Mouse (Mus musculus) kidney, postnatal 4 days (tissue): ENCODE data around the gene Retreg3.
"Not testable (repeated sequence)": the region's sequence is repeated elsewhere in the genome, so short reads cannot be mapped to it uniquely, and the experiment has no call there.

Source experiments
- DNase-seq, 2 experiments: peaks; one replicate each; pipeline ENCODE4 v3.0.0; 2021; ENCODE audit warnings: mixed read lengths in 2 of 2

The Retreg3 gene

DNA sequence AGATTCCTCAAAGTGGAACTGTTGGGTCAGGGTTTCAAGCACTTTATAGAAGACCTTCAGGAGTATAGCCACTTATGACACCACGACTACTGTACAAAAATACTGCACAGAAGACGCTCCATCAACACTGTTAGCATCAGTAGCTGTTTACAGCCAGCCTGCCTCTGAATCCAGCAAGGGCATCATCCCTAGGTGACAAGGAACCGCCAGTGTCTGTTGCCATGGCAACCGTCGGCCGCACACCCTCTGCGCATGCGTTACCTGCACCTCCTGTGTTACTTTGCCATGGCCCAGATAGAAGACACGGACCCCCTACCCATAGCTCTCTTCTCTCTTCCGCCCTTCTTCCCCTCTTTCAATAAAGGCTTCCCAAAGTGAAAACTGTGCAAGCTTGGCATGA lies 26.7 kb upstream of the Retreg3 start:
- DNase-seq: peak in 1 of 2 experiments; percentile 28

DNA sequence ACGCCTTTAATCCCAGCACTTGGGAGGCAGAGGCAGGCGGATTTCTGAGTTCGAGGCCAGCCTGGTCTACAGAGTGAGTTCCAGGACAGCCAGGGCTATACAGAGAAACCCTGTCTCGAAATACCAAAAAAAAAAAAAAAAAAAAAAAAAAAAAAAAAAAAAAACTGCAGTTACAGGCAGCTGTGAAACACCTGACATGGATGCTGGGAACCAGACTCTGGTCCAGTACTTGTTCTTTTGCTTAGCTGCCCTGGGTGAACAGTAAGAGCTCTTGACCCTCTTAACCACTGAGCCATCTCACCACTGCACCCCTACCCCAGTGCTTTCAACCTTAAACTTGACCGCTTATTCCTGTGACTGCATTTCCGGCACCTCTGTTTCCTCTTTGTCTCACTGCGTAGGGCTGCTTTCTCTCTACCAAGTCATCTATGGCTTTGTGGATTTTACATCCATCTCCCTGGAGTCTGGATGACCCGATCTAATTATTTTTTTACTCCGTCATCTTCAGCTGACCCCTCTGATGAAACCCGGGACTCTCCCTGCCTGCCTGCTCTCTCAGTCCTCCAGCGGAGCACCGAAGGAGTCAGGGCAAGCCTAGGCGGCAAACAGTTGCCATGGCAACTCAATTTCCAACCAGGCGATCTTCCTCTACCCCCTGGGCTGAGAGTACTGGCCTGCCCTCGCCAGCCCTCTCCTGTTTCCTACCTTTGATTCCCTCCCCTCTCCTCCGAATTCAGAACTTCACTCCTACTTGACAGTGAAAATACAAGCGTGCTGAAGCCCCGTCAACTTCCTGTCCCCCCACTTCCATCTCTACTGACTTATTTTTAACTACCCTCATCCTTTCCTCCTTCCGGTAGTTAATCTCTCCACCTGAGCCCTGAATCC lies 23.9 kb upstream of the Retreg3 start:
- peak; percentile 54 to 67 for DNase-seq

DNA sequence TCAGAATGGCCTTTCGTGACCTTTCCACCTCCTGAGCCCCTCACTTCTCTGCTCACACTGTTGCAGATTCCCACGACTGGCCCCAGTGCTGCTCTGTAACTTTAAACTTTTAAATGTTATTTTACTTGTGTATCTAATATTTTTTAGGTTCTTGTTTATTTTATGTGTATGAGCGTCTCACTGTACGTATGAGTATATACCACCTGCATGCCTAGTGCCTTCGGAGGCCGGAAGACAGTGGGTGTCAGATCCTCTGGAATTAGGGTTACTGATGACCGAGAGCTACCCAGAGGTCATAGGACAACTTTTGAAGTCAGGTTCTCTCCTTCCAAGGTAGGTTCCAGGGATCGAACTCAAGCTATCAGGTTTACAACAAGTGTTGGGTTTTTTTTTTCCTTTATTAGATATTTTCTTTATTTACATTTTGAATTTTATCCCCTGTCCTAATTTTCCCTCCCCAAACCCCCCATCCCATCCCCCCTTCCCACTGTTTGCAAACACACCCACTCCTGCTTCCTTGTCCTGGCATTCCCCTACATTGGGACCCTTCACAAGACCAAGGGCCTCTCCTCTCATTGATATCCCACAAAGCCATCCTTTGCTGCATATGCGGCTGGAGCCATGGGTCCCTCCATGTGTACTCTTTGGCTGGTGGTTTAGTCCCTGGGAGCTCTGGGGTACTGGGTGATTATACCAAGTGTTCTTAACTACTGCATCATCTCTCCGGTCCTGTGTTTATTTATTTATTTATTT lies 22.7 kb upstream of the Retreg3 start:
- no peak for DNase-seq

DNA sequence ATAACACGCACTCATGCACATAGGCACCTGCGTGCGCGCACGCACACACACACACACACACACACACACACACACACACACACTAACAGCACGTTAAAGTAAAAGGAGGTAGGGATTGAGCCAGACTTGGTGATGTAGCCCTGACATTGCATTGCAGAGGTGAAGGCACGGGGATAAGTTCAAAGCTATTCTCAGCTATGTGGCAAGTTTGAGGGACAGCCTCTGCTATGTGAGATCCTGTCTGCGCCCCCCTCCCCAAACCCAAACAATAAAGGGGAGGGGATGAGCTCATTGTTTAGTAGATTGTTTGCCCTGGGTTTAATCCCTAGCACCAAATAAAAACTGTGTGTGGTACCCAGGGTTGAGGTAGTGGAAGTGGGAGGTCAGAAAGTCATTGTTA lies 21.4 kb upstream of the Retreg3 start:
- DNase-seq: no peak

DNA sequence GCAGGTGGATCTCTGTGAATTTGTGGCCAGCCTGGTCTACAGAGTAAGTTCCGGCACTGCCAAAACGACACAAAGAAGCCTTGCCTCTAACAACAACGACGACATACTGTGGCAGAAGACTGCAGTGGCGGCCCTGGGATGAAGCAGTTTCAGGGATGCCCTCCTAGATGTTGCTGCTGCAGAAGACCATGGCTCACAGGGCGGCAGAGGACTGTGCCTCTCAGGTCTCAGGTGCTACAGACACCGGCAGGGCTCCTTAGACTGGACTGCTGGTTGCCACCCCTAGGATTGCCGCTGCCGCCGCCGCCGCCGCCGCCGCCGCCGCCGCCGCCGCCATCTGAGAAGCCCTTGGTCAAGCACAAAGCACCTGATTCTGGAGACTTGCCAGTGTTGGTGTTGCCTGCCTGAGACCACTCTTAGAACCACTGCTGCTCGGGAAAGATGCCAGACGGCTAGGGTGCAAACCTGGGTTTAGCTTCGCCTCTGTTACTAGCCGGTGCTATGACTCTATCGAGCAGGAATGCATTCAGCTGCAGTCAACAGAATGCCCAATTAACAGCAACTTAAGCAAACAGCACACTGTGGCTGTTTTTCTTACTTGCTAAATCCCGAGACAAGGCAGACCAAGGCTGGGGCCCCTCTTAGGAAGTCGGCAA lies 20.6 kb upstream of the Retreg3 start:
- DNase-seq: peak in 1 of 2 experiments; percentile 55

DNA sequence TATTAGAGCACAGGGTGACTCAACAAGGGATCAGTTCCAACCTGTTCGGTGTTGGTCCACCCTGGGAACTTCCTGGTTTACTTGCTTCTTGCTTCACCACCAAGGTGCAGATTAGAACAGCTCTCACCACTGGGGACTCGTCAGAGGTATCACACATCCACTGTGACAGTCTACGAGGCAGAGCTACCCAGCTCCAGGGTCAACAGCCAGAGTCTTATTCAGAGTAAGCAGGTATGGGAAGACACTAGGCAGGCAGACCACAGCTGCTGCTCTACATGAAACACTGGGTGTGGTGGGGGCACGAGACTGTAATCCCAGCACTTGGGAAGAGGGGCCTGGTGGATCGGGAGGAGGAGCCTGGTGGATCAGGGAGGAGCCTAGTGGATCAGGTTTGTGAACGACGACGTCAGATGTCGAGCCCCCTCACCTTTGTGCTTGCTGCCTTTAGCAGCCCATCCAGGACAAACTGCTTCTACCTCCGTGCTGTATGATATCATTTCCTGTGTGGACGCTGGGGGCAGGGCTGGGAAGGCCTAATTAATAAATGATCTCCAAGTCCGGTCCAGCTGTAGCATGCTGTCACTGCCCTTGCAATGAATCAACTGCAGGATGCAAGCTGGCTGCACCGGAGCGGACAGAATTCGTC lies 19.0 kb upstream of the Retreg3 start:
- DNase-seq: peak; percentile 80 to 87

DNA sequence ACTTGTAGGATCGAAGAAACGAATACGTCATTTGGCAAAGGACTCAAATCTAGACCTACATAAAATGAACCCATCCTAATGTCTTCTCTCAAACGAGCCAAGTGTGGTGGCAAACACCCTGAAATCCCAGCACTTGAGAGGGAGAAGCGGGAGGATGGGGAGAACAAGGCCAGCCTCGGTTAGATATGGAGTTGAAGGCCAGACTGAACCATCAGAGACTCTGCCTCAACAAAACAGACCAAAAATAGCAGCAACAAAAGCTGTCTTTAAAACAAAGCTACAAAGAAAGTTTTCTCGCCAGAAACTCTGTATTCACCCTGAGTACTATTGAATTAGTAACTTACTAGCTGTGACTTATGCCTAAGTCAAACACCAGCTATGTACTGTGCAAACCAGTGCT lies 17.3 kb upstream of the Retreg3 start:
- no peak for DNase-seq

DNA sequence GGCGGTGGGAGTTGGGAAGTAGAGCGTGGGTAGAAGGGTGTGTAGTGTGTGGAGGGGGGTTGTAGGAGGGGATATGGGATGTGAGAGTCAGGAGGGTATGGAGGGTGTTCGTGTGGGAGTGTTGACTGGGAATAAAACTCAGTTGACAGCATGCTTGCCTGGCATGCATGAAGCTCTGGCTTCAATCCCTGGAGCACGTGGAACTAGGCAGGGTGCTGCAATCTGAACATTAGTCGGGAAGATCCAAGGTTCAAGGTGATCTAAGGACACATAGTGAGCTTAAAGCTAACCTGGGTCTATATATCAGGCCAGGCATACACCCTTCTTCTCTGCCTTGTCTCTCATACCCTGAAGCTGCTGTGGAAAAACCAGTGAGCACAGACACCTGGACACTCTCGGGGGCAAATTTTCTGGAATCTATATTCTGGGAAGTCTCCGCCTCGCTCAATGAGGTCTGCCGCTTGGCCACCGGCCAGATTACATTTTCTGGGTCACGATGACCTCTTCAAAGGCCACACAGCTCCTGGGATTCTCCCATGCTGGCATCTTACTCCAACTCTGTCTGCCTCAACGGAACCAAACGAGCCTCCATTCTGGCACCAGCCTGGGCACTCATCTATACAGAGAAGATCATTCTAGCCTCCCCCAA lies 14.6 kb upstream of the Retreg3 start:
- no peak for DNase-seq

DNA sequence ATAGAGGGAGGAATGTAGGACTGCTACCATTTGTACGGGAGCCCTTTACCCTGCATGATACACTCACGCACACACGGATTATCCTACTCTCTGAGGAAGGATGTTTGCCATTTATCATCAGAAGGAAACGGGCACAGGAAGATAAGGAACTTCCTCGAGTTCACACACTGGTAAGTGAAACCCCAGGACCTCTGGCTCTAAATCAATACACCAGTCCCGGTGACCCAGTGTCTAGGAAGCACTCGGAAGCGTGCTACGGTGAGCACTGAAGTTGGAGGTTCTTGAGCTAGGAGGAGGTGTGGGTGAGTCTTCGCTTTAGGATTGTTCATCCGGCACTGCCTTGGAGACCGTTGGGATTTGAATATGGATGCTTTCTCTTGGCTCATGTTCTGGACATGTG lies 13.3 kb upstream of the Retreg3 start:
- peak in 1 of 2 experiments; percentile 37 for DNase-seq

DNA sequence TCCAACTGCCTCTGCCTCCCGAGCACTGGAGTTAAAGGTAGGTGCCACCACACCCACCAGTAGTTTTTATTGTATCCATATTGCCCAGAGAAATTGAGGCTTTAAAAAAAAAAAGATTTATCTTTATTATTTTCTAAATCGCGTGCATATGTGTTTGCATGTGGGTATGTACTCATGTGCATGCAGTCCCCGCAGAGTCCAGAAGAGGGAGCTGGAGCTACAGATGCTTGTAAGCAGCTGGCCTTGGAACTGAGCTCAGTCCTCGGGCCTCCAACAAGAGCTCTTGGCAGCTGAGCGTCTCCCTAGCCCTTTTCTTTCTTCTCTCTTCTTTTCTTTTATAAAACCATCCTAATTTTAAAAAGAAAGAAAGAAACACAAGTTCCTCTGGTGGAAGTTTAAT lies 12.0 kb upstream of the Retreg3 start:
- DNase-seq: peak; percentile 68 to 72

DNA sequence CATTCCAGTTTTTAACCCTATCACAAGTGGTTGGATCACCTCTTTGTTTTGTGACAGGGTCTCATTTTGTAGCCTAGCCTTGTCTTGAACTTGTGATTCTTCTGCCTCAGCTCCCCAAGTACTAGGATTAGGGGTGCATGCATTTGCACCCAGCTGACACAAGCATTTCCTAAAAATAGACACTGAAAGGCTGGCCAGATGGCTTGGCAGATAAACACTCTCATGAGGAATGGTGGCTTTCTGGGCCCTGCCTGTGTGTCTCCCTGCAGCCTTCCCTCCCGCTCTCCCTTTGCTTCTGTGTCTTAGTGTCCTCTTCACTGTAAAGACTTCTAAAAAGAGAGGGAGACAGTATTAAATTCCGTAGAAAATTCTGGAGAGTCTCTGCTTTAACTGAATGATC lies 11.5 kb upstream of the Retreg3 start:
- no peak for DNase-seq

DNA sequence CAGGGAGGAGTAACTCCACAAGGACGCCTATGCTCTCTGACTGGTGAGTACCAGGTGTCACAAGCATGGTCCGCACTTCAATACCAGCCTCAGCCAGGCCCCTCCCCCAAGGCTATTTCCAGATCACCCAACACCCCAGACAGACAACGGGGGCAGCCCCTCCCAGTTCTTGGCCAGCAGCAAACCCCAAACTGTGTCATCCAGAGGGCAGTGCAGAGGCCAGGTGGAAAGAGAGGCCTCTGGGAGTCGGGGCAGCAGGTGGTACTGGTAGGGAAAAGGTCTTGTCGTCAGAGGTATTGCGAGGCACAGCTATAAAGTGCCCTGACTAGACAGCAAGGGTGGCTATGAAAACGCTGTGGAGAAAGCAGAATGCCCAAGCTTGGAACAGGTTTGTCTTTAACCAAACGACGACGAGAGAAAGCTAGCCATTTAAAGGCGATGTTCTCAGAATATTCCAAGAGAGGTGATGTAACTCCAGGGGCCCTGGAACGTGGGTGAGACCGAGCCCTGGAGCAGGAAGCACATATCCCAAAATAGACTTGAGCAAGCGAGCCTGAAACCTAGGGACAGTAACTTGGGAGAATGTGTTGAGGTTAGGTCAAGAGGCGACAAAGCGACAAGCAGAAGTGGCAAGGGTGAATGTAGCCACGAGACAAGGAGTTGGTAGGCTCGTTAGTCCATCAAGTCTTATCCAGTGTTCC lies 10.5 kb upstream of the Retreg3 start:
- peak in 1 of 2 experiments; percentile 28 for DNase-seq

DNA sequence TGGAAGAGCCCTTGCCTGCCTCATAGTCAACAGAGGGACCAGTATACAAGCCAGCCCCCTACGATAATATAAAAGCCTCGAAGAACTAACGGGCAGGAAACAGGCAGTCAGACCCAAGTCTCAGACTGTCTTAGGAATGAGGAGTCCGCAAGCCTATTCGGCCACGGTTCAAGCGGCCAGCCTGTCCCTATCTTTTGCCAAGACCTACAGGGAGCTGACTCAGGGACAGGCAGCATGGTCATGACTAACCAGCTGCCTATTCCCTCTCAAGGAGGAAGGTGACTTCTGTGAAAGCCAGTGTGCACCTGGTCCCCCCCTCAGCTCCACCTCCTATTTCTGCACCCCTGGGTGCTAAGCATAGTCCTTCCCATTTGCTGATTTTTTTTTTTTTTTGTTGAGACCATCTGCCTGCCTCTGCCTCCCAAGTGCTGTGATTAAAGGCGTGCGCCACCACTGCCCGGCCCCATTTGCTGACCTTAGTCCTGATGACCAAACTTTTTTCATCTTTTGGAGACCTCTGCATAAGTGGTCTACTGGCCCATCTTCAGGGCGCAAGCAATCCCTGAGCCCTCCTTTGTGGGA lies 9.4 kb upstream of the Retreg3 start:
- no peak for DNase-seq

DNA sequence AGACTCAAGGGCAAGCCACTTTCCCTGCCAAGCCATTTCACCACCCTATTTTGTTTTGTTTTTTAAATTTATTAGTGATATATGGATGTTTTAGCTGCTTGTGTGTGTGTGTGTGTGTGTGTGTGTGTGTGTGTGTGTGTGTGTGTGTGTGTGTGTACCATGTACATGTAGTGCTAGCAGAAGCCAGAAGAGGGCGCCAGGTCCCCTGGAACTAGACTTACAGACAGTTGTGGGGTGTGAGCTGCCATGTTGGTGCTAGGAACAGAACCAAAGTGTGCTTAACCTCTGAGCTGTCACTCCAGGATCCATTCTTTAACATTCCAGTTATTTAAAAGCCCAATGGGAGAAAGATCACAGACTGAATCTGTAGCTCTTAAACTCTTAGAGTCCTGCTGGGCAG lies 7.4 kb upstream of the Retreg3 start:
- peak; percentile 30 to 49 for DNase-seq

DNA sequence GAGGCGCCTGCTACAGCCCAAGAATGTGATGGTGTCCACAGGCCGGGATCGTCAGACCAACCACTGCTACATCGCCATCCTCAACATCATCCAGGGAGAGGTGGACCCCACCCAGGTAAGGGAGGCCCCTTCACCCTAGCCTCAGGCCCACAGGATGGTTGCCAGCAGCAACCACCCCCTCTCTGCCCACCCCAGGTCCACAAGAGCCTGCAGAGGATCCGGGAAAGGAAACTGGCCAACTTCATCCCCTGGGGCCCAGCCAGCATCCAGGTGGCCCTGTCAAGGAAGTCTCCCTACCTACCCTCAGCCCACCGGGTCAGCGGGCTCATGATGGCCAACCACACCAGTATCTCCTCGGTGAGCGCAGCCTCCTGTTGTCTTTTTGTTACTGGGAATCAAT lies 5.3 kb upstream of the Retreg3 start:
- DNase-seq: not testable (repeated sequence)

DNA sequence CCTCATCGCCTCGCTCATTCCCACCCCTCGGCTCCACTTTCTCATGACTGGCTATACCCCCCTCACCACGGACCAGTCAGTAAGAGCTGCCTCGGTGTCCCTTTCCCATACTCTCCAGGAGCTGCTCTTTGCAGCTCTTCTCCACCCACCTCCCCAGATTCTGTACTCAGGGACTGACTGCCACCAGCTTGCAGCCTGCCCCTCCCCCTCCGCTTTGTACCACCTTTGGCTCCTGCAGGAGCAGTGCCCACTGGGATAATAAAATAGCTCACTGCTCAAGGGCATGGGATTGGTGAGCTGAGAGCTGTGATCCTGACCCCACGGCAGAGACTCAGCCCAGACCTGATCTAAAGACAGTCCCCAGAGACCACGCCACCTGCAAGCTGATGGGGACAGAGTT lies 4.8 kb upstream of the Retreg3 start:
- peak in 1 of 2 experiments; percentile 25 for DNase-seq

DNA sequence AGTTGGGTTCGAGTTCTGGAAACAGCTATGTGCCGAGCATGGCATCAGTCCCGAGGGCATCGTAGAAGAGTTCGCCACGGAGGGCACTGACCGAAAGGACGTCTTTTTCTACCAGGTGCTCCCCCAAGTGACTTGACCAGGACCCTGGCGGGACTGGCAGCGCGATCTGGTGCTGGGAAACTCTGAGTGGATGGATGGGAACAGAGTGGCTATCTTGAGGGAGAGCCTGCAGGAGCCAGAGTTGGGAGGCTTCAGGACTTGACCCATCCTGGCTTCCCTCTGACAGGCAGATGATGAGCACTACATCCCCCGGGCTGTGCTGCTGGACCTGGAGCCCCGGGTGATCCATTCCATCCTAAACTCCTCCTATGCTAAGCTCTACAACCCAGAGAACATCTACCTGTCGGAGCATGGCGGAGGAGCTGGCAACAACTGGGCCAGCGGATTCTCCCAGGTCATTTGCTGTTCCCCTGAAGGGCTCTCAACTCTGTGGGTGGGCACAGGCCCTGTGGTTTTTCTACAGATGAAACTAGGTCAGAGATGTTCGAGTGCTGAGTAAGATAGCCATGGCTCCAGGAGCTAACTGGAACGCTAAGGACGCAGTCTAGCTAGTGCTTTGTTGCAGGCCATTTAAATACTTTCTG lies 974 bp upstream of the Retreg3 start:
- no peak for DNase-seq

DNA sequence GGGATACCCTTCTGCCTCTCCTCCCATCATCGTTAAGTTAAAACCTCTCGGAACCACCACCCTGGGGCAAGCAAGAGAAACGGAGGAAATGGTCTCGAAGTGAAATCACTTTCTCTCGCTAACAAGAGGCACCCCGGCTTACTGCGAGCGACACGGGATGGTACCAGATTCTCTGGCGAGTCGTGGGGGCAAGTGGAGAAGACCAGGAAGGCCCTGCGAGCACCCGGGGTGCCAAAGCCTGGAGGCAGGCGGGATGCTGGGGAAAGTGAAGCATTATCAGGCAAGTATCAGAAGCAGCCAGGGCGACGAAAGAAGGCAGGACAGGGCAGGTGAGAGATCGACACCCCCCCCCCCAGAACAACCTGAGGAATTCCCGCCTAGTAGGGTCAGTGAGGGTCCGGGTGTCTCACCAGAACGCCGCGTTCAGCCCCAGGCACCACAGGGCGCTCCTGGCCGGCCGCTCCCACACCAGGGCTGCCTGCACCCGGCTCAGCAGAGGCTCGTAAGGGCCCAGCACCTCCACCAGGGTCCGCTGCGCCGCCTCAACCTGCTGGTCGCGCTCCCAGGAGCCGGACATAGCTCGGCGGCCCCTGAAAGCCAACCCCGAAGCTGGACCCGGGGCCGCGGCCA lies 447 bp downstream of the Retreg3 start:
- no peak for DNase-seq

DNA sequence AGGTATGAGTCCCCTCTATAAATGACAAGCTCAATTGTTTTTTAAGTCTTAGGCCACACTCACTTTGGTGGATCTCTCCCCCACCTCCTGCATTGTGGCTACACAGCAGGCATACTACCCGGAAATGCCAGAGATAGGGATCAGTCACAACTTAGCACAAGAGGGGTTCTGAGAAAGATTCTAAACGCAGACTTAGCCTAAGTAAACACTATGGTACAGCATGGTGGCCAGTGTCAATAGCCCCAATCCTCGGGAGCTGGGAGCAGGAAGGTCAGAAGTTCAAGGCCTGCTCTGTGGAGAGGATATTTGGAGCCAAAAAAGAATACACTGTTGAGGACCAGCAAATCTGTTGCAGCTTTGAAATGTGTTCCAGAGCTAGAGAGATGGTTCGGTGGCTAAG lies 1.6 kb downstream of the Retreg3 start:
- no peak for DNase-seq

DNA sequence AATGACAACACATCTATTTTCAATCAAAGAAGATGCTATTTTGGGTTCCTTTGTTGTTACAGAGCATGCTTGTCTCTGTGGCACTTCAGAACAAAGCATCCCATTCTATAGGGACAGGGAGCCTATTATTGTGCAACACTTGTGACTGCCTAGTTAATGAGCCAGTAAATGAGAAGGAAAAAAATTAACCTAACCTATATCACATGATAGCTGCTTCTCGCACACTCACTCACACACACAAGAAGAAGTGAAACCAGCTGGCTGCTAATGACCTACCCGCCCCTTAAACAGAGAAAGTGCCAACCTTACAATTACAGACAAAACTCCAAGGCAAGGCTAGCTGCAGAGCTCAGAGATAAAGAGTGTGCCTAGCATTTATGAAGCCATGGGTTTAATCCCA lies 4.1 kb downstream of the Retreg3 start:
- peak in 1 of 2 experiments; percentile 12 for DNase-seq
